Mouse (Mus musculus): ENCODE measurements around the gene Top1. TPM values are rescaled to one million over a fixed set of nuclear protein-coding genes. Genes with fewer than 3 reads are reported as not detected.
"Not testable (repeated sequence)": the region's sequence is repeated elsewhere in the genome, so short reads cannot be mapped to it uniquely, and the experiment has no call there.

Gene Top1
- polyA plus RNA-seq, 1 experiment = 63.9 TPM

GRCm38 (mm10) chr2:160658811-160659210 lies 13.1 kb downstream of the Top1 start:
- no peak for DNase-seq (ENCODE audit: low read depth)
- TF ChIP-seq CTCF (IDR thresholded peaks at IDR 0.05; ENCODE audit: borderline replicate concordance, extremely low read depth, insufficient read depth, insufficient read length) = no peak
- no peak for TF ChIP-seq POLR2A (IDR thresholded peaks at IDR 0.05; ENCODE audit: borderline replicate concordance, extremely low read depth, insufficient read depth, insufficient read length, poor library complexity, severe bottlenecking)

DNA sequence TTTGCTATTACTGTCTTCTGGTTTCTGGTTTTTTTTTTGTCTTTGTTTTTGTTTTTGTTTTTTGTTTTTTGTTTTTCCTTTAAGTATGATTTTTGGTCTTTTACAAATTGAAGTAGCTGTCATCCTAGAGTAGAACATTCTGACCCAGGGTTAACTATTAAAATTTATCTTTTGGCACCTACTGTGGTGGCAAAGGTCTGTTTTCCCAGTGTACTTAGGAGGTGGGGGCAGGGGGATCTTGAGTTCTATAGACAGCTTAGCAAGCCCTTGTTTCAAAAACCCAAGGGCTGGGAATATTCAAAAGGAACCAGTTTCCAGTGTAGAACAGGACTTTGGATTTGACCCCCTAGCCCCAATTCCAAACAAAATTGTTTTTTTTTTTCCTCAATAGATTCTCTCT lies 18.7 kb downstream of the Top1 start:
- no peak for TF ChIP-seq CTCF (IDR thresholded peaks at IDR 0.05; ENCODE audit: borderline replicate concordance, extremely low read depth, insufficient read depth, insufficient read length)
- TF ChIP-seq POLR2A (IDR thresholded peaks at IDR 0.05; ENCODE audit: borderline replicate concordance, extremely low read depth, insufficient read depth, insufficient read length, poor library complexity, severe bottlenecking) = no peak
- no peak for DNase-seq (ENCODE audit: low read depth)

DNA sequence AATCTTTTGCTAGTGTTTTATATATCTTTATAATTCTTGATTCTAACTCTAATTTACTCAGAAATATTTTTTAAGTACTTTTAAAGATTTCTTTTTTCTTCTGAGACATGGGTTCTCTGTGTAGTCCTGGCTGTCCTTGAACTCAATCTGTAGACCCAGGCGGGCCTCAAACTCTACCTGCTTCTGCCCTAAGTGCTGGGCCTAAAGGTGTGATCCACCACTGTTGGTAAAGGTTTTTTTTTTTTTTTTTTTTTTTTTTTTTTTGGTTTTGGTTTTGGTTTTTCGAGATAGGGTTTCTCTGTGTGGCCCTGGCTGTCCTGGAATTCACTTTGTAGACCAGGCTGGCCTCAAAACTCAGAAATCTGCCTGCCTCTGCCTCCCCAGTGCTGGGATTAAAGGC lies 19.3 kb downstream of the Top1 start:
- not testable (repeated sequence) for DNase-seq (ENCODE audit: low read depth)

DNA sequence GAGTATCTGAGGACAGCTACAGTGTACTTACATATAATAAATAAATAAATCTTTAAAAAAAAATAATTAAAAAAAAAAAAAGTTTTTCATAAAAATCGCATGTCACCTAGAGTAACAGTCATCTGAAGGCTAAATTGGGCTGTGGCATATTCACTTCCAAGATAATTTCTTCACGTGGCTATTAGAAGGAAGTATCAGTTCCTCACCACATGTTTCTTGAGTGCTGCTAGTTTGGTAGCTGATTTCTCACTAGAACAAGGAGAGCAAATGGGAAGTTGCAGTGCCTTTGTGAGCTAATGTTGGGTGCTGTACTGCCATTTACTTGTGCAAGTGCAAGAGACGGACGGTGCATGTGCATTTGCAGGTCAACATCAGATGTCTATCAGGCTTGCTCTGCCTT lies 21.6 kb downstream of the Top1 start:
- TF ChIP-seq CTCF (IDR thresholded peaks at IDR 0.05; ENCODE audit: borderline replicate concordance, extremely low read depth, insufficient read depth, insufficient read length) (no peak), POLR2A (IDR thresholded peaks at IDR 0.05; ENCODE audit: borderline replicate concordance, extremely low read depth, insufficient read depth, insufficient read length, poor library complexity, severe bottlenecking) (no peak)
- DNase-seq (ENCODE audit: low read depth) = no peak

DNA sequence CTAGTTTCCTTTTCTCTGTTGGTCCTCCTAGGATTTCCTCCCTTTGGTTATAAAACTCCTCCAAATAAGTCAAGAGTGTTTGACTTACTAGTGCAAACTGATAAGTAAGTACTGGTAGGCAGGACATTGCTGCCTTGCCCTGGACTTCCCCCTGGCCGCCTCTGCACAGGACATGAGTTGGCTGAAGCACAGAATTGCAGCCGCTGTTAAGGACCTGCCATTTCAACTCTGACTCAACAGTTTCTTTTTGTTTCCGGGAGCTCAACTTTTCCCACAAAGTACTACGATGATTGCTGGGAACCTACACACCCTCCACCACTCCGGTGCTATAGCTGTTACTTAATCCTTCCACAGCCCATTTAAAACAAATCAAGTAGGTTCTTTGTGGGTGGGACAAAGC lies 54.6 kb downstream of the Top1 start:
- DNase-seq (ENCODE audit: low read depth) = no peak
- no peak for TF ChIP-seq CTCF (IDR thresholded peaks at IDR 0.05; ENCODE audit: borderline replicate concordance, extremely low read depth, insufficient read depth, insufficient read length)
- no peak for TF ChIP-seq POLR2A (IDR thresholded peaks at IDR 0.05; ENCODE audit: borderline replicate concordance, extremely low read depth, insufficient read depth, insufficient read length, poor library complexity, severe bottlenecking)

GRCm38 (mm10) chr2:160701603-160702002 lies 55.9 kb downstream of the Top1 start:
- DNase-seq (ENCODE audit: low read depth) = no peak
- TF ChIP-seq POLR2A (IDR thresholded peaks at IDR 0.05; ENCODE audit: borderline replicate concordance, extremely low read depth, insufficient read depth, insufficient read length, poor library complexity, severe bottlenecking) (no peak), CTCF (IDR thresholded peaks at IDR 0.05; ENCODE audit: borderline replicate concordance, extremely low read depth, insufficient read depth, insufficient read length) (no peak)

GRCm38 (mm10) chr2:160702824-160703223 lies 57.1 kb downstream of the Top1 start:
- TF ChIP-seq POLR2A (IDR thresholded peaks at IDR 0.05; ENCODE audit: borderline replicate concordance, extremely low read depth, insufficient read depth, insufficient read length, poor library complexity, severe bottlenecking) (no peak), CTCF (IDR thresholded peaks at IDR 0.05; ENCODE audit: borderline replicate concordance, extremely low read depth, insufficient read depth, insufficient read length) (no peak)
- no peak for DNase-seq (ENCODE audit: low read depth)

GRCm38 (mm10) chr2:160707673-160708072 lies 62.0 kb downstream of the Top1 start:
- TF ChIP-seq POLR2A (IDR thresholded peaks at IDR 0.05; ENCODE audit: borderline replicate concordance, extremely low read depth, insufficient read depth, insufficient read length, poor library complexity, severe bottlenecking) = no peak
- no peak for TF ChIP-seq CTCF (IDR thresholded peaks at IDR 0.05; ENCODE audit: borderline replicate concordance, extremely low read depth, insufficient read depth, insufficient read length)
- DNase-seq (ENCODE audit: low read depth) = no peak

DNA sequence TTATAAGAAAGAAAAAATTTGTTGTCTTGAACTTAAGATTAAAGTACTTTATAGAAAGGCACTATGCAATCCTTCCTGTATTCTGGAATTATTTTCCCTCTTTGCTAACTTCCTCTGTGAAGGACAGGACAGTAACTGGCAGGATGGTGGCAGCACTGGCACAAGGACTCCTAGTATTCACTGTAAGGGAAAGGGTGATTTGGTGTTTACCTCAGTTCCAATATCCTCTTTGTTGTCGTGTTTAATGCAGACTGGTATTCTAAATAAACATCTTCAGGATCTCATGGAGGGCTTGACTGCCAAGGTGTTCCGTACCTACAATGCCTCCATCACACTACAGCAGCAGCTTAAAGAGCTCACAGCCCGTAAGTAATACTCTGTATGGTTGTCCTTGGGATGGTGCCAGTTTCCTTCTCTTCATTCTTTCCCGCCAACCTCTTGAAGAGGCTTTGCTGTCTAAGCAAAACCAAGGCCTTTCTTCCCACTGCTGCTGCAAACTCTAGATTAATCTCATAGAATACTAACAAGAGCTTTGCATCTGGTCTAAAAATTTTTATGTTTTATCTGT lies 69.9 kb downstream of the Top1 start:
- TF ChIP-seq POLR2A (IDR thresholded peaks at IDR 0.05; ENCODE audit: borderline replicate concordance, extremely low read depth, insufficient read depth, insufficient read length, poor library complexity, severe bottlenecking) (no peak), CTCF (IDR thresholded peaks at IDR 0.05; ENCODE audit: borderline replicate concordance, extremely low read depth, insufficient read depth, insufficient read length) (peak; percentile 3; the same call in 1 of the 2 replicates)
- peak; percentile 84 for DNase-seq (ENCODE audit: low read depth)

DNA sequence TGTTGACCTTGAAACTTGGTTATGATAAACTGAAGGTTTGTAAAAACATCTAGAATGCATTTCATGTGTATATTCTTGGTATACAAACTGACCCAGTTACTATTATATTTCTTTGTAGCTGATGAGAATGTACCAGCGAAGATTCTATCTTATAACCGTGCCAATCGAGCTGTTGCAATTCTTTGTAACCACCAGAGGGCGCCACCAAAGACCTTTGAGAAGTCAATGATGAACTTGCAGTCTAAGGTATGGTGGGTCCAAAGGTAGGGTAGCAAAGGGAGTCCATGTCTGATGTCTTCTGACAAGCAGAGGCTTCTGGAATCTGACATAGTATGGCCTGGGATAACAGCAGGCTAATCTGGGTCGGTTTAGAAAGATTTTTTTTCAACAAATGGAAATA lies 71.6 kb downstream of the Top1 start:
- DNase-seq (ENCODE audit: low read depth) = peak; percentile 78

GRCm38 (mm10) chr2:160718811-160719210 lies 73.1 kb downstream of the Top1 start:
- no peak for TF ChIP-seq POLR2A (IDR thresholded peaks at IDR 0.05; ENCODE audit: borderline replicate concordance, extremely low read depth, insufficient read depth, insufficient read length, poor library complexity, severe bottlenecking)
- no peak for TF ChIP-seq CTCF (IDR thresholded peaks at IDR 0.05; ENCODE audit: borderline replicate concordance, extremely low read depth, insufficient read depth, insufficient read length)
- DNase-seq (ENCODE audit: low read depth) = peak; percentile 55

More for the DNA sequence above, 71.6 kb downstream of the Top1 start:
- no peak for TF ChIP-seq POLR2A (IDR thresholded peaks at IDR 0.05; ENCODE audit: borderline replicate concordance, extremely low read depth, insufficient read depth, insufficient read length, poor library complexity, severe bottlenecking)
- peak; percentile 64; the same call in 1 of the 2 replicates for TF ChIP-seq CTCF (IDR thresholded peaks at IDR 0.05; ENCODE audit: borderline replicate concordance, extremely low read depth, insufficient read depth, insufficient read length)

DNA sequence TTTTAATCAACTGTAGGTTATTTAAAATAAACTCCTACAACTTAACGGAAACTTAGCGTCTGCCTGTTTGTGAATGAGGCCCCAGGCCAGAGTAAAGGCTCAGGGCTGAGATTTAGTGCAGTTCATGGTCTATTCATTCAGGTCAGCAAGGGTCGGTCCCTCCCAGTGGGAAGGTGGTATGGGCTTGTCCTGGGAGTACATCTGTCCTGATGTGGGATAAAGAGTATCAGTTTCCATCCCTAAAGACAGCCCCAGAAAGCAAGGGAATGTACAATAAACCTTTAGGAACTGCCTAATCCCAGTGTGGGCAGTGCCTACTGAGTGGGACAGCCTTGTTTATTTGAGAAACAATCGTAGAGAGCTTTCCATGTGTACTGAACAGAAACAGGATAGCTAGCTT lies 77.0 kb downstream of the Top1 start:
- no peak for DNase-seq (ENCODE audit: low read depth)
- TF ChIP-seq POLR2A (IDR thresholded peaks at IDR 0.05; ENCODE audit: borderline replicate concordance, extremely low read depth, insufficient read depth, insufficient read length, poor library complexity, severe bottlenecking) = no peak
- no peak for TF ChIP-seq CTCF (IDR thresholded peaks at IDR 0.05; ENCODE audit: borderline replicate concordance, extremely low read depth, insufficient read depth, insufficient read length)

Measured in brain, embryonic 14.5 days (tissue).